Mouse (Mus musculus): ENCODE data around the gene Heg1. TPM values are rescaled to one million over a fixed set of nuclear protein-coding genes. Genes with fewer than 3 reads are reported as not detected.

Gene Heg1
- polyA plus RNA-seq, 1 experiment from 2014 or later = 4.7 TPM

GRCm38 (mm10) chr16:33765477-33765876, 81.3 kb downstream of the Heg1 start:
- Histone ChIP-seq H3K4me1 (ENCODE audit: insufficient read depth) (peaks cover 12% of the 10 kb centered on the region), H3K4me3 (ENCODE audit: low read depth, low read length) (no peak overlapping the region), H3K27ac (ENCODE audit: low read depth) (no peak overlapping the region), H3K9me3 (ENCODE audit: low read length) (no peaks in the 10 kb centered on the region), H3K27me3 (ENCODE audit: insufficient read depth, low read length) (no peaks in the 10 kb centered on the region), H3K9ac (replicated peaks) (no peak overlapping the region), H3K36me3 (replicated peaks; ENCODE audit: insufficient read depth, low read length) (peaks cover 16% of the 10 kb centered on the region), H3K4me2 (ENCODE audit: low read depth, low read length) (no peak overlapping the region)
- no peak for TF ChIP-seq CTCF (IDR thresholded peaks at IDR 0.05; ENCODE audit: low read depth)
- no peak for TF ChIP-seq EP300 (IDR thresholded peaks at IDR 0.05; ENCODE audit: low read depth)
- DNase-seq (no peak), ATAC-seq (no peak)
- WGBS (ENCODE audit: insufficient replicate concordance) = 78% methylated on average over 2 of the region's 2 CpGs

DNA sequence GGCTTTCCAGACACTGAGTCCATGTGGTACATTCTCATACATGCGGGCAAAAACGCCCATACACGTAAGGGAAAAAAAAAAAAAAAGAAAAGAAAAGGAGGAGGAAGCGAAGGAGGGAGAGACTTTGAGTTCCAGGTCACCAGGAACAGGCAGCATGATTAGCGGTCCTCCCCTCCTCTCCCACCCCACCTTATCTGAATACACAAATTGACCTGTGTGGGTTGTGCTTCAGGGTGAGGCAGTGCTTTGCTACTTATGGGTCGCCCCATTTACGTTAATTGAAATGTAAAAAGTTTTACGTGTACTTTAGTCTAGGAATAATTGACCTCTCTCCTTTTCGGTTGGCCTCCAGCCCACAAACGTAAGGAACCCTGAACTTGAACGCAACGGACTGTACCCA, 82.1 kb downstream of the Heg1 start:
- Histone ChIP-seq H3K9me3 (ENCODE audit: low read length) (no peaks in the 10 kb centered on the region), H3K27me3 (ENCODE audit: insufficient read depth, low read length) (no peaks in the 10 kb centered on the region), H3K4me1 (ENCODE audit: insufficient read depth) (peaks cover 12% of the 10 kb centered on the region), H3K4me3 (ENCODE audit: low read depth, low read length) (no peak overlapping the region), H3K27ac (ENCODE audit: low read depth) (no peak overlapping the region), H3K9ac (replicated peaks) (no peak overlapping the region), H3K36me3 (replicated peaks; ENCODE audit: insufficient read depth, low read length) (peaks cover 10% of the 10 kb centered on the region), H3K4me2 (ENCODE audit: low read depth, low read length) (no peak overlapping the region)
- DNase-seq = no peak
- 74% methylated on average over 12 of the region's 12 CpGs for WGBS (ENCODE audit: insufficient replicate concordance)
- no peak for ATAC-seq
- TF ChIP-seq EP300 (IDR thresholded peaks at IDR 0.05; ENCODE audit: low read depth) (no peak), CTCF (IDR thresholded peaks at IDR 0.05; ENCODE audit: low read depth) (no peak)

- Histone ChIP-seq H3K4me1 (ENCODE audit: insufficient read depth) (peaks cover 7% of the 10 kb centered on the region), H3K9ac (replicated peaks) (no peak overlapping the region), H3K36me3 (replicated peaks; ENCODE audit: insufficient read depth, low read length) (peaks cover 10% of the 10 kb centered on the region), H3K4me2 (ENCODE audit: low read depth, low read length) (no peak overlapping the region), H3K27ac (ENCODE audit: low read depth) (no peak overlapping the region), H3K4me3 (ENCODE audit: low read depth, low read length) (no peak overlapping the region), H3K27me3 (ENCODE audit: insufficient read depth, low read length) (no peaks in the 10 kb centered on the region), H3K9me3 (ENCODE audit: low read length) (no peaks in the 10 kb centered on the region)
- DNase-seq (no peak), ATAC-seq (no peak)
- TF ChIP-seq EP300 (IDR thresholded peaks at IDR 0.05; ENCODE audit: low read depth) = no peak
- TF ChIP-seq CTCF (IDR thresholded peaks at IDR 0.05; ENCODE audit: low read depth) = no peak
- WGBS (ENCODE audit: insufficient replicate concordance) = 74% methylated on average over 15 of the region's 15 CpGs
These were observed 82.6 kb downstream of the Heg1 start for GRCm38 (mm10) chr16:33766757-33767156.

- Histone ChIP-seq H3K27me3 (ENCODE audit: insufficient read depth, low read length) (no peaks in the 10 kb centered on the region), H3K9me3 (ENCODE audit: low read length) (no peaks in the 10 kb centered on the region), H3K4me3 (ENCODE audit: low read depth, low read length) (no peak overlapping the region), H3K27ac (ENCODE audit: low read depth) (no peak overlapping the region), H3K36me3 (replicated peaks; ENCODE audit: insufficient read depth, low read length) (peaks cover 10% of the 10 kb centered on the region), H3K4me1 (ENCODE audit: insufficient read depth) (peaks cover 7% of the 10 kb centered on the region; the same call in 1 of the 2 replicates), H3K4me2 (ENCODE audit: low read depth, low read length) (no peak overlapping the region), H3K9ac (replicated peaks) (no peak overlapping the region)
- TF ChIP-seq CTCF (IDR thresholded peaks at IDR 0.05; ENCODE audit: low read depth) = no peak
- TF ChIP-seq EP300 (IDR thresholded peaks at IDR 0.05; ENCODE audit: low read depth) = no peak
- no peak for ATAC-seq
- DNase-seq = no peak
- WGBS (ENCODE audit: insufficient replicate concordance) = 81% methylated on average over 3 of the region's 3 CpGs
These were observed 84.5 kb downstream of the Heg1 start for GRCm38 (mm10) chr16:33768491-33769278.

GRCm38 (mm10) chr16:33769848-33770247, 85.7 kb downstream of the Heg1 start:
- Histone ChIP-seq H3K9me3 (ENCODE audit: low read length) (no peaks in the 10 kb centered on the region), H3K27me3 (ENCODE audit: insufficient read depth, low read length) (no peaks in the 10 kb centered on the region), H3K4me1 (ENCODE audit: insufficient read depth) (peaks cover 7% of the 10 kb centered on the region; the same call in 1 of the 2 replicates), H3K4me3 (ENCODE audit: low read depth, low read length) (no peak overlapping the region), H3K9ac (replicated peaks) (no peak overlapping the region), H3K27ac (ENCODE audit: low read depth) (peak overlapping the region; percentile 57; the same call in 1 of the 2 replicates), H3K4me2 (ENCODE audit: low read depth, low read length) (no peak overlapping the region), H3K36me3 (replicated peaks; ENCODE audit: insufficient read depth, low read length) (peaks cover 10% of the 10 kb centered on the region)
- TF ChIP-seq CTCF (IDR thresholded peaks at IDR 0.05; ENCODE audit: low read depth) (no peak), EP300 (IDR thresholded peaks at IDR 0.05; ENCODE audit: low read depth) (no peak)
- ATAC-seq = peak; percentile 24; the same call in 1 of the 2 replicates
- DNase-seq = no peak
- 33% methylated on average over 7 of the region's 7 CpGs for WGBS (ENCODE audit: insufficient replicate concordance)

DNA sequence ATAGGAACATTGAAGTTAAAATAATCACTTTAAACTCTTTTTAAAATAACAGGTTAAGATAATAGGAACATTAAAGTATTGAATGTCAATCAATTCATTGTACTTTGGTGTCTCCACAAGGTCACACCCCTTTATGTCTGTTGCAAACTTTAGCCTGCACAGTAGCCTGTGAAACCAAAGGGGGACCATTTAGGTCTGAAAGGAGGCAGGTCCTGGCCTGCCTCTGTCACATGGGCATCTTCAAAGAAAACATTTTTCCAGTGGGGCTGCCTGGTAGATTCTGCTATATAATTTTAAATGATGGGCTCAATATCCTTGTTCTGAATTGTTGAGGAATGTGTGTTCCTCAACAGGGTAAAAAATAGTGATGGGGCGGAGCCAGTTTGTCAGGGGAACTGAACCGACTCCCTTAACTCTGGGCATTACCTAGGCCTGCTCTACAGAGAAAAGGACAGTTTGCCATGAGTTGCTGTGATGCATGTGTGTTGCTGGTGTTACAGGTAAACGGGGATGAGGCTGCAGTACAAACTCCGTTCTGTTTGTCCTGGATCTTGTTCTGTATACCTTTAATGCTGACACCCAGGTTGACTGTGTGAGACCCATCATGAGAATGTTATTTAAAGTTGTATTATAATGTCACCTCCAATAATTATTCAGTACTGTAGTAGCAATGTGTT, 86.7 kb downstream of the Heg1 start:
- H3K36me3 ChIP-seq (replicated peaks; ENCODE audit: insufficient read depth, low read length) = peaks cover 10% of the 10 kb centered on the region
- no peak overlapping the region for H3K4me3 ChIP-seq (ENCODE audit: low read depth, low read length)
- H3K27me3 ChIP-seq (ENCODE audit: insufficient read depth, low read length) = no peaks in the 10 kb centered on the region
- DNase-seq (no peak), ATAC-seq (no peak)
- 84% methylated on average over 4 of the region's 4 CpGs for WGBS (ENCODE audit: insufficient replicate concordance)
- peaks cover 7% of the 10 kb centered on the region; the same call in 1 of the 2 replicates for H3K4me1 ChIP-seq (ENCODE audit: insufficient read depth)
- no peak overlapping the region for H3K4me2 ChIP-seq (ENCODE audit: low read depth, low read length)
- H3K9me3 ChIP-seq (ENCODE audit: low read length) = no peaks in the 10 kb centered on the region
- H3K27ac ChIP-seq (ENCODE audit: low read depth) = no peak overlapping the region
- H3K9ac ChIP-seq (replicated peaks) = no peak overlapping the region
- TF ChIP-seq CTCF (IDR thresholded peaks at IDR 0.05; ENCODE audit: low read depth) (no peak), EP300 (IDR thresholded peaks at IDR 0.05; ENCODE audit: low read depth) (no peak)

Data from liver, postnatal 0 days (tissue).